Mouse (Mus musculus) forebrain, embryonic 14.5 days (tissue): Measurements from ENCODE around the gene Src. TPM values are rescaled to one million over a fixed set of nuclear protein-coding genes. Genes with fewer than 3 reads are reported as not detected.
A peak's percentile ranks its signal among the peaks of the same experiment; 100 is the strongest.

Experiments used
- ATAC-seq: fragments of 200-750 bp; cut with Nextera tagmentation; 2 replicates; pipeline ENCODE4 v1.8.0; 2017; ENCODE audit warnings: mild to moderate bottlenecking, moderate library complexity
- DNase-seq: peaks from one replicate; pipeline ENCODE4 v3.0.0-alpha.2; 2015; ENCODE audit warnings: low spot score
- H3K27ac ChIP-seq: fragments of 300-500 bp; sonication (generic); 2 replicates; pipeline ENCODE4 v1.5.1; 2014; ENCODE audit warnings: low read depth, mild to moderate bottlenecking, control low read depth, low read length, moderate library complexity
- H3K27me3 ChIP-seq: fragments of 300-500 bp; sonication (generic); replicated peaks from 2 replicates; pipeline ENCODE4 v1.6.1; 2014; ENCODE audit warnings: low read length, control low read depth, mixed read lengths; ENCODE audit not compliant: control insufficient read depth, insufficient read depth
- H3K36me3 ChIP-seq: fragments of 300-500 bp; sonication (generic); 2 replicates; pipeline ENCODE4 v1.6.1; 2014; ENCODE audit warnings: low read length, control low read depth; ENCODE audit not compliant: control insufficient read depth, insufficient read depth
- H3K4me1 ChIP-seq: fragments of 300-500 bp; sonication (generic); 2 replicates; pipeline ENCODE4 v1.6.1; 2014; ENCODE audit warnings: antibody characterized with exemption, low read length, control low read depth; ENCODE audit not compliant: control insufficient read depth, insufficient read depth
- H3K4me2 ChIP-seq: fragments of 300-500 bp; sonication (generic); 2 replicates; pipeline ENCODE4 v1.6.1; 2014; ENCODE audit warnings: mild to moderate bottlenecking, control low read depth, low read length
- H3K4me3 ChIP-seq: fragments of 300-500 bp; sonication (generic); 2 replicates; pipeline ENCODE4 v1.5.1; 2014; ENCODE audit warnings: low read depth, low read length, control low read depth
- H3K9ac ChIP-seq: fragments of 300-500 bp; sonication (generic); 2 replicates; pipeline ENCODE4 v1.6.1; 2014; ENCODE audit warnings: mild to moderate bottlenecking, low read length, control low read depth, moderate library complexity
- H3K9me3 ChIP-seq: fragments of 300-500 bp; sonication (generic); replicated peaks from 2 replicates; pipeline ENCODE4 v1.6.1; 2016; ENCODE audit warnings: low read length, control low read depth, mixed read lengths; ENCODE audit not compliant: control insufficient read depth
- WGBS: fragments of 180-500 bp; shearing (Covaris S2); extraction: QIAGEN DNeasy Blood & Tissue Kit; methylation state at CpG from one replicate; pipeline ENCODE4 v1.1.7; 2014; 5-methylcytosine and 5-hydroxymethylcytosine counted together
- polyA plus RNA-seq: library from polyadenylated mRNA; unstranded; fragments of >200 nt; fragmentation: Nextera tagmentation; extraction: Ambion mirVana; gene quantifications from 2 replicates; pipeline ENCODE4 v1.2.1, GENCODE M21; 2014

Gene Src
- polyA plus RNA-seq, 1 experiment from 2014 or later = 30.1 TPM

DNA sequence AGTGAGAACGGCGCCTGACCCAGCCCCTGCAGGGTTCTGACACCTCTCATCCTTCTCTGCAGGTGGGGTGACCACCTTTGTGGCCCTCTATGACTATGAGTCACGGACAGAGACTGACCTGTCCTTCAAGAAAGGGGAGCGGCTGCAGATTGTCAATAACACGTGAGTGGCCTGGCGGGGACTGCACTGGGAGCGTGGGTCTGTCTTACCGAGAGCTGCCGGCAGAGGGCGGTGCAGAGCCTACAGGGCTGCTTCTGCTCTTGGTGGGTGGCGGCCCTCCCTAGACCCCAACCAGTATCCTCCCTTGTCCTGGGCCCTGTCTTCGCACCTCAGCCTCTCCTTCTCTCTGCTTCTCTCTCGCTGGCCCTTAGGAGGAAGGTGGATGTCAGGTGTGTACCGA, 40.2 kb downstream of the Src start:
- 11% methylated on average over 13 of the region's 14 CpGs for WGBS
- Histone ChIP-seq H3K27me3 (no peaks in the 10 kb centered on the region), H3K9ac (no peak overlapping the region; the same call in 1 of the 2 replicates), H3K27ac (peak overlapping the region; percentile 85), H3K4me3 (no peak overlapping the region), H3K9me3 (no peaks in the 10 kb centered on the region), H3K4me1 (peaks cover 36% of the 10 kb centered on the region), H3K4me2 (no peak overlapping the region), H3K36me3 (peaks cover 52% of the 10 kb centered on the region)
- DNase-seq (peak; percentile 78), ATAC-seq (peak; percentile 57)

DNA sequence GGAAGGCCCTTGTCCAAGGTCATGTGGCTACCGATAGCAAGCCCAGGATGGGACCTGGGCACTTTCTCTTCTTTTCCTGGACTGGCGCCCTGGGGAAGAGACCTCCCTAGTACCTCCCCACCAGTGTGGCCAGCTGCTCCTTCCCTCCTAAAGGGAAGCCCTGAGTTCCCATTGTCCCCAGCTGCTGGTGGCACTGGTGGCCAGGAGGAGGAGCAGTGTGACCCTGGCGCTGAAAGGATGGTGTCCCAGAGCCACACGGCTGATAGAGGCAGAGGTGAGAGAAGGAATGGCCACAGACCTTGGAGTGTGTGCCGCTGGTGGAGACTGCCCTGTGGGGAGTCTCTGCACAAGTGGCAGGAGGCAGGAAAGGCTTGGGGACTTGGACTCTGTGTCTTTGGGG, 41.5 kb downstream of the Src start:
- peaks cover 49% of the 10 kb centered on the region for H3K4me1 ChIP-seq
- H3K4me3 ChIP-seq = no peak overlapping the region
- H3K4me2 ChIP-seq = no peak overlapping the region
- ATAC-seq = no peak
- 25% methylated on average over 5 of the region's 5 CpGs for WGBS
- peak overlapping the region; percentile 29; the same call in 1 of the 2 replicates for H3K9ac ChIP-seq
- H3K27ac ChIP-seq = peak overlapping the region; percentile 48
- H3K9me3 ChIP-seq = no peaks in the 10 kb centered on the region
- H3K36me3 ChIP-seq = peaks cover 47% of the 10 kb centered on the region
- no peak for DNase-seq
- no peaks in the 10 kb centered on the region for H3K27me3 ChIP-seq

DNA sequence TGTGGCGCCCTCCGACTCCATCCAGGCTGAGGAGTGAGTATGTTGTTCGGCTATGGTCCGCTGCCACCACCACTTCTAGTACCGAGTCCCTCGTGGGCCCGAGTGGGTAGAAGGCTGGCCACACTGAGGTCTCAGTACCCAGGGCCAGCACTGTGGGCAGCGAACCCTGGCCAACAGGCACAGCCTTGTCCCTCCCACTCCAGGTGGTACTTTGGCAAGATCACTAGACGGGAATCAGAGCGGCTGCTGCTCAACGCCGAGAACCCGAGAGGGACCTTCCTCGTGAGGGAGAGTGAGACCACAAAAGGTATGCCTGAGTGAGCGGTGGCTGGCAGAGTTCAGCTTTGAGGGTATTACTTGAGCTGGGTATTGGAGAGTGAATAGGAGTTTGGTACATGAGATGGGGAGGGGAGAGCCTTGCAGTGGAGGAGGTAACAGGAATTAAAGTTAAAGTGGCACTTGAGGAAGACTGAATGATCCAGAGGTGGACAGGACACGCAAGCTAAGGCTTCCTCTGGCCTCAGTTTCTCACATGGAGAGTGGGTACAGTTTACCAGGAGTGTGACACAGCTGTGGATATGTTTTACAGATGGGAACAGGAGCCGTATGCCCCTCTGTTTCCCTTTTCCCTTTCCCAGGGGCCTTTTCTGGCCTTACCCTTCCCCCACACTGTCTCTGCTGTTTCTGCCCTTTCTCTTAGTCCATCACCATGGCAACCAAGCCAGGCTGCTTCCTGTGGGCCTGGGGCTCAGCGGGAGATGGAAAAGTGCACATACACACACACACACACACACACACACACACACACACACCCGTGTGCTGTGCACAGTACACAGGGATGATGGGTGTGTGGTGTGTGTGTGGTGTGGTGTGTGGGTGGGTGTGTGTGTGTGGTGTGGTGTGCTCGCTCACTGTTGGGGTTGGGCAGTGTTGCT, 44.8 kb downstream of the Src start:
- H3K9ac ChIP-seq = peak overlapping the region; percentile 68
- ATAC-seq = 0 out of 2 replicates have a peak, but pooled peaks have one; percentile 12
- 0 out of 2 replicates have a peak overlapping the region, but pooled peaks have one; percentile 42 for H3K4me2 ChIP-seq
- H3K9me3 ChIP-seq = no peaks in the 10 kb centered on the region
- H3K27ac ChIP-seq = peak overlapping the region; percentile 99
- no peak overlapping the region for H3K4me3 ChIP-seq
- 22% methylated on average over 20 of the region's 20 CpGs for WGBS
- peaks cover 66% of the 10 kb centered on the region for H3K36me3 ChIP-seq
- peaks cover 50% of the 10 kb centered on the region for H3K4me1 ChIP-seq
- peak; percentile 91 for DNase-seq
- no peaks in the 10 kb centered on the region for H3K27me3 ChIP-seq

DNA sequence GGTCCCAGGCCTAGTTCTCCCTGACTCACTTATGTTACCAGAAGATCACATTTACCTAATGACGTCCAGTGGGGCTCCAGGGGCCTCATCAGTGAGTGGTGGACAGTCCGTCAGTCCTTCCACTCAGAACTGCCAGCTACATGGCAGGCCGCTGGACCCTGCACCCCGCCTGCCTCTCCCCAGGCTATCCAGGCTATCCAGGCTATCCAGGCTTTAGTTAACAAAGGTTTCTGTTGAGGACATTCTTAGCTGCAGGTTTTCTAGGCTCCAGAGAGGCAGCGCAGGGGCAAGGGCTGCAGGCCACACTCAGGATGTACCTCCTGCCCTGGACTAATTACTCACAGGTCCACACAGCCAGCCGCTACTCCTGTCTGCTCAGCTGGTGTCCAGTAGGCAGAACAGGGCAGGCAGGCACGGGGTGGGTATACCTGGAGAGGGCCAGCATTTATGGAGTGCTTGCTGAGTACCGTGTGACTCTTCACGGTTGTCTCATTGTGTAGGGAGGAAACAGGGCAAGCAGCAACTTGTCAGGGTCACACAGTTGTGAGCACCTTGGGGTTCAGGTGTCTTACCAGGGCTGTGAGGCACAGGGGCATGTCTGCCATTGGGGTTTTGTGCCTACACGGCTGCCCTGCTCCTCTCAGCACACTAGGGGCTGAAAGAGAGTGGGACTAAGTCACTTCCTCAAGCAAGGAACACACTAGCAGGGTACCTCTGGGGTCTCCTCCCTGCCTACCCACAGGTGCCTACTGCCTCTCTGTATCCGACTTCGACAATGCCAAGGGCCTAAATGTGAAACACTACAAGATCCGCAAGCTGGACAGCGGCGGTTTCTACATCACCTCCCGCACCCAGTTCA, 45.9 kb downstream of the Src start:
- Histone ChIP-seq H3K4me2 (peak overlapping the region; percentile 42), H3K36me3 (peaks cover 77% of the 10 kb centered on the region), H3K27me3 (no peaks in the 10 kb centered on the region), H3K4me1 (peaks cover 47% of the 10 kb centered on the region), H3K4me3 (no peak overlapping the region), H3K9me3 (no peaks in the 10 kb centered on the region), H3K9ac (peak overlapping the region; percentile 68), H3K27ac (peak overlapping the region; percentile 99)
- peak; percentile 29 for ATAC-seq
- DNase-seq = no peak
- WGBS = 12% methylated on average over 16 of the region's 16 CpGs

DNA sequence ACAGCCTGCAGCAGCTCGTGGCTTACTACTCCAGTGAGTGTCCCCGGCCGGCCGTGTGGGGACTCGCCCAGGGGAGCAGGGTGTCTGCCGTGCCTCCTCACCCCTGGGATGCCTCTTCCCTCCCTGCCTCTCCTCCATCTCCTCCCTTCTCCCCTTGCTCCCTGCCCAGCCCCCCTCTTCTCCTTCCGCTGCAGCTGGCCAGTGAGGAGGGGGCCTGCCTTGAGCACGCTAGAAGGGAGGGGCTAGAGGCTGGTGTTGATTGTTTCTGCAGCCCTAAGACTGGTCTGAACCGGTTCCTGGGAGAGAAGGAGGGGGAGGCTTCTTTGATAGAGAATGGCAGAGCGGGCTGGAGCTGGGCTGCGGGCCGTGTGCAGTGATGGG, 46.5 kb downstream of the Src start:
- H3K9ac ChIP-seq = peak overlapping the region; percentile 68
- H3K4me2 ChIP-seq = peak overlapping the region; percentile 42
- 3% methylated on average over 12 of the region's 12 CpGs for WGBS
- DNase-seq = peak; percentile 98
- H3K9me3 ChIP-seq = no peaks in the 10 kb centered on the region
- peaks cover 46% of the 10 kb centered on the region for H3K4me1 ChIP-seq
- no peaks in the 10 kb centered on the region for H3K27me3 ChIP-seq
- peaks cover 78% of the 10 kb centered on the region for H3K36me3 ChIP-seq
- H3K4me3 ChIP-seq = no peak overlapping the region
- H3K27ac ChIP-seq = peak overlapping the region; percentile 99
- peak; percentile 96 for ATAC-seq

DNA sequence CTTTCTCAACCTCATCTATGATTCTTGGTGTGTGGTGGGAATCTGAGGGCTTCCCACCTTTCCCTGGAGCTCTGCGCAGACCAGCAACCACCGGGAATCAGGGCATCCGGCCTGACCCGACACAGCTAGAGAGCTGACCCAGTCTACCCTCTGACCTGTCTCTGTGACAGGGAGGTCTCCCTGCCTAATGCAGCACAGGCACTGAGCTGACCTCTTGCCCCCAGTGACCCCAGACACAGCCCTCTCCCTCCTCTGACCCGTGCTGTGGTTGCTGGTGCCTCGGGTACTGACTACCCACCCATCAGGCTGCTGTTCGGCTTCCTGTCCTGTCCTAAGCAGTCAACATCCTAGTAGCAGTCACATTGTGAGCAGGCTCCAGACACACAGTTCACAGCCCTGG, 48.6 kb downstream of the Src start:
- Histone ChIP-seq H3K4me1 (peaks cover 39% of the 10 kb centered on the region), H3K4me3 (no peak overlapping the region), H3K36me3 (peaks cover 78% of the 10 kb centered on the region), H3K9me3 (no peaks in the 10 kb centered on the region), H3K9ac (no peak overlapping the region), H3K4me2 (no peak overlapping the region), H3K27me3 (no peaks in the 10 kb centered on the region), H3K27ac (peak overlapping the region; percentile 99; the same call in 1 of the 2 replicates)
- DNase-seq (no peak), ATAC-seq (no peak)
- WGBS = 68% methylated on average over 7 of the region's 7 CpGs

DNA sequence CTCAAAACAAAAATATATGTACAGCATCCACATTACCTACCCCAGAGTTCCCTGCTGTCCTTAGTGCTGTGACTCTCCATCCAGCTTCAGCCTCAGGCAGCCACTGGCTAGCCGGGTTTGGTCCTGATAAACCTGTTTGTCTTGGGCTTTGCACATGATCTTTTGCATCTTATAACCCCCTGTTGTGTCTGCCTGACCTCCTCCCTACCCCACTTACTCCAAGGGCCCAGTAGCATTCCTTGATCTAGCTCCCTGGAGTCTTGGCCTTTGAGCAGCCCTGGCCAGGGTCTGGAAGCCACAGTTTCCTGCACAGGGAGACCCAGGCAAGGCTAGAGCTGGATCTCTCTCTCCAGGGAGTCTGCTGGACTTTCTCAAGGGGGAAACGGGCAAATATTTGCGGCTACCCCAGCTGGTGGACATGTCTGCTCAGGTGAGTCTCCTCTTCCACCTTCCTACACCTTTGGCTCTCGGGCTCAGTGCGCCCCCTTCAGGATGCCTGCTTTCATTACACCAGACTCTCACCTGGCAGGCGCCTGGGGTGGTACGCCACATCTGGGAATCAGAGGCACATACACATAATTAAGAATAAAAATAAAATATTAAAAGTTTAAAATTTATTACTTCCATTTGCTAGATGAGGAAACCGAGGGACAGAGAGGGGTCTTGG, 50.0 kb downstream of the Src start:
- peaks cover 71% of the 10 kb centered on the region for H3K36me3 ChIP-seq
- H3K4me1 ChIP-seq = peaks cover 35% of the 10 kb centered on the region
- WGBS = 66% methylated on average over 8 of the region's 8 CpGs
- ATAC-seq (no peak), DNase-seq (no peak)
- H3K27ac ChIP-seq = no peak overlapping the region
- H3K4me3 ChIP-seq = no peak overlapping the region
- no peaks in the 10 kb centered on the region for H3K9me3 ChIP-seq
- no peak overlapping the region for H3K9ac ChIP-seq
- H3K4me2 ChIP-seq = no peak overlapping the region
- H3K27me3 ChIP-seq = no peaks in the 10 kb centered on the region

DNA sequence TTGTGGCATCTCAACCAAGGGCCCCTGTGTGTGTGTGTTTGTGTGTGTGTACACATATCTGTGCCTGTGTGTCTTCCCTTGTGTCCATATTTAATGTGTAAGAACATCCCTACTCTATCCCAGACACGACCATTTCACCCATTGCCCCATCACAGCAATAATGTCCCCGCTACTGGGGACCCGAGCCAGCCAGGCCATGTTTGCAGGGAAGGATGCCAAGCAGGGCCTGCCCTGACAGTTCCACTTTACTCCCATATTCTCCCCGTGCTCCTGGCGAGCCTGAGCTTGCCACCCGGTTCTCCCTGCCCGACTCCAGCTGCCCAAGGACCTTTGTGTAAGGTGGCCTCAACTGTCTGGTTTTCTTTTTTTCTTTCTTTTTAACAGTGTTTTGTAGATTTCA, 53.0 kb downstream of the Src start:
- H3K9ac ChIP-seq = no peak overlapping the region
- no peak overlapping the region for H3K4me3 ChIP-seq
- 70% methylated on average over 7 of the region's 7 CpGs for WGBS
- peaks cover 36% of the 10 kb centered on the region for H3K4me1 ChIP-seq
- no peaks in the 10 kb centered on the region for H3K9me3 ChIP-seq
- H3K27ac ChIP-seq = peak overlapping the region; percentile 27; the same call in 1 of the 2 replicates
- no peak overlapping the region for H3K4me2 ChIP-seq
- no peak for ATAC-seq
- no peak for DNase-seq
- H3K36me3 ChIP-seq = peaks cover 56% of the 10 kb centered on the region
- no peaks in the 10 kb centered on the region for H3K27me3 ChIP-seq
